Mouse (Mus musculus) G1E-ER4 (cell line): Measurements from ENCODE around the gene Nova1. TPM values are rescaled to one million over a fixed set of nuclear protein-coding genes. Genes with fewer than 3 reads are reported as not detected.

Experiments
- GATA1 ChIP-seq: IDR thresholded peaks from one replicate; pipeline ENCODE4 v1.8.0; 2012; ENCODE audit warnings: low read length, inconsistent platforms
- polyA plus RNA-seq: library from polyadenylated mRNA; stranded (reverse); fragments of >175 nt; gene quantifications from 2 replicates; pipeline ENCODE4 v1.2.3, GENCODE M21; 2012

The Nova1 gene
- polyA plus RNA-seq, 1 experiment = 4.9 TPM

DNA sequence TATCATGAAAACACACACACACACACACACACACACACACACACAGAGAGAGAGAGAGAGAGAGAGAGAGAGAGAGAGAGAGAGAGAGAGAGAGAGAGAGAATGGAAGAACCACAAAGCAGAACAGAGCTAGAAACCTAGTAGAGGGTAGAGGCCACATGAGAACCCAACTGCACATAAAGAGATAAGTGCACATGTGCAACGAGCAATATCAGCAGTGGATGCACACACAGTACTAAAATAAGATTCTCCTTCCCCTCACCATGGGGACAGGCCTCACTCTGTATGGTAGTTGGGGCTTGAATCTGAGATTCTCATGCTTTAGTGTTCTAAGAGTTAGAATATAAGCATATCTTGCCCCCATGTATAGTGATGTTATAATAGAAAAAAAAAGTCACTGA is 86.8 kb downstream of the Nova1 start:
- TF ChIP-seq GATA1 = no peak

DNA sequence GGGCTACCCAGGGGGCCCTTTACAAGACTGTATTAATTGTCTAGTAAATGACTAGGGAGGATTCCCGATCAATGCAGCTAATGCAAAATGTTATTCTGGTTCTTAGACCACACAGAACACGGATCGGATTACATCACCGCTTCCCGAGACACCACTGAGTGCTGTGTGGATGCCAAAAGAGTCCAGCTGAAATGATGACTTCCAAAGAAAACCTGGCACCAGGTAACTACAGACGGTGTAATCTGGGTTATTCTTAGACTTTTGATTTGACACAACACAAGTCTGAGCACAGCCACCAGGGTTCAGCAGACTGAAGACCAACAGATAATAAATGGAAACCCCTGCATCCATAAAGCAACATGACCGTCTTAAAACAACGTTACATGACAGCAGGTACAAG is 96.8 kb downstream of the Nova1 start:
- TF ChIP-seq GATA1 = no peak

DNA sequence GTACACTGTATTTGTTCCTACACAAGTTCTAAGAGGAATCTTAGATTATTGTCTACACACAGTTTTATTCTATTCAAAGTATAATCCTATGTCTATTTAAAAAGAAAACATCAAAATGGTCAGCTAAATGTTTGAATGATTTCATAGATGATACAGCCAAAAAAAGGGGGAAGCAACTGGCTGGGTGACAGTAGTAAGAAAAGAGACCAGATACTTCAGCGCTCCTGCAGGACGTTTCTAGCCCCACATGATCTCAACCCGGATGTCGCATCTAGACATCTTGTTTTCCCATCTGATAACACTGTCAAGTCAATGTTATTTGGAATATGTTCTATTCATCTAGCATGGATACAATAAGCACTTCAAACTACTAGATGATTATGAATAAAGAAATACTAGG is 99.7 kb downstream of the Nova1 start:
- TF ChIP-seq GATA1 = no peak

DNA sequence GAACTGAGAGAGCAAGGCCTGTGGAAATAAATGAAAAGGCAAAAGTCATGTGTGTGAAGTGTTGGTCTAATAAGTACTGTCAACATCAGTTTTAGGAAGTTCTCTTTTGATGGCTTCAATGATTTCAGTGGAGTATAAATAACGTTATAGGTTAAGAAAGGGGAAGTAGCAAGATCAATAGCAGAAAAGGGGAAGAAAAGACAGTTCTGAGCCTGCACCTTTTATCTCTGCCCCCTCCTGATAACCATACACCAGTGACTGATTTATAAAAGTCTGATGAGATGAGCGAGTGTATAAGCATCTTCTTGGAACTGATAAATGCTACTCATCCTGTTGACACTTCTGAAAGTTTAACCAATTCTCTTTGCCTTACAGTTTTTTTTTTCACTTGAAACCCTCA is 108.6 kb downstream of the Nova1 start:
- TF ChIP-seq GATA1 = peak; percentile 96

DNA sequence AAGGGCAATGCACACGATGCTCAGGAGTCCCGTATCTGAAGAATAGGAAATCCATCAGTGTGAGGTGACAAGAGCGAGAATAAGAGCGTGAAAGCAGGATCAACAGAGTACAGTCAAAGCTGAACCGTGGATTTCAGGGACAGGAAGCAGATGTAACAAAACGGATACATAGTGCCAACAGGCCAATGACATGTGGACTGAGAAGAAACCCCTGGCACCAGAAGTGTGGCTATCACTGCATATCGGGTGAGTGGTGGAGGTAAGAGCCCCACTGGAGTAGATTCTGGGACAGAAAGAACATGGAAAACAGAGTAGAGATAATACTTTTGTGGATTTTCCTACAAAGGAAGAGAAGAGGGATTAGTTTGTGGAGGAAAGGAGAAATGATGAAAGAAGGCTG is 109.3 kb downstream of the Nova1 start:
- TF ChIP-seq GATA1 = peak; percentile 86

DNA sequence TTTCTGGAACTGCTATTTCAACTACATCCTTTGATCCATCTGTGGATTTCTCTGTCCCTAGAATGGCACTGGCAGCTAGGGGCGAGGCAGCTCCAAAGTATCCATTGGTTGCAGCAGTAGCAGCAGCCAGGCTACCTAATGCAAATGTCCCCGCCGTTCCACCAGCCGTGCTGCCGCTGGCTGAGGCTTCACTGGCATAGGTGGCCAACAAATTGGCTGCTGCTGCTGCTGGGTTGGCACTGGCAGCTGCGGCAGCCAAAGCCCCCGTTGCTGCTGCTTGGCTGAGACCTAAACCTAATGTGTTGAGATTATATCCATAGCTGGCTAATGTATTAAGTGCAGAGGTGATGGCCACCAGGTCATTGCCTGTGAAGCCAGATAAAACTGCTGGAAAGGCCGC is 118.5 kb downstream of the Nova1 start:
- no peak for TF ChIP-seq GATA1

DNA sequence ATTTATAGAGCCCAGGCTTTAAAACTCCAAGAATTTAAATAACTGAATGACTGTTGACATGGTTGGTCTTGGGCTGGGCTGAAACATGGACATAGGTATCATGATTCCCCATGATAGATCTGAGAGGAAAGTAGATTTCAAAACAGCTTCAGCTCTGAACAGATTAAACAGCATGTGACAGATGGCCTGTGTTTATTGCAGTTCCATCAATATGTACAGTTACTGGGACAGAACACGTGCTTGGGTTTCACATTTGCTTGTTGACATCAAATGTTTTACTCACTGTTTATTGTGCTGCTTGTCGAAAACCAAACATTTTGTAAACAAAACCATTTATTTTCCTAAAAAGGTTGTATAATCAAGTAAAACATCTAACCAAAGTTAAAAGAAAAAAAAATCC is 142.4 kb downstream of the Nova1 start:
- TF ChIP-seq GATA1 = no peak

DNA sequence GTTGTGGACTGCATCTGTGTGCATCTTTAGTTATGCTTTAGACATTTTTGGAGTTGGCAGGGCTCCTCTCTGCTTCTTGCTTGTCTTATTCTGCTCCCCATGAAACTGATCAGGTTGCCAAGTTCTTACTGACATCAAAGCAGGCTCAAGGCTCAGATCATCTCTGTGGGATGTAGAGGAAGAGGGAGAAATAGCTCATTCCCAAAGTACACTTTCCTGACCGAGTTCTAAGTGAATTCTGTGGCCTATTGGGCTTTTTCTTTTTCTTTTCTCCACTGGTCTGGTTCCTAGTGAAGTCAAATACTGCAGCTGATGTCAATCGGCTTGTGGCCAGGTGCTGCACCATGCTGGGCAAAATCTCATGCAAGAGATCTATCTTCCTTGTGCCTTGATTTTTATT is 152.0 kb downstream of the Nova1 start:
- TF ChIP-seq GATA1 = no peak

DNA sequence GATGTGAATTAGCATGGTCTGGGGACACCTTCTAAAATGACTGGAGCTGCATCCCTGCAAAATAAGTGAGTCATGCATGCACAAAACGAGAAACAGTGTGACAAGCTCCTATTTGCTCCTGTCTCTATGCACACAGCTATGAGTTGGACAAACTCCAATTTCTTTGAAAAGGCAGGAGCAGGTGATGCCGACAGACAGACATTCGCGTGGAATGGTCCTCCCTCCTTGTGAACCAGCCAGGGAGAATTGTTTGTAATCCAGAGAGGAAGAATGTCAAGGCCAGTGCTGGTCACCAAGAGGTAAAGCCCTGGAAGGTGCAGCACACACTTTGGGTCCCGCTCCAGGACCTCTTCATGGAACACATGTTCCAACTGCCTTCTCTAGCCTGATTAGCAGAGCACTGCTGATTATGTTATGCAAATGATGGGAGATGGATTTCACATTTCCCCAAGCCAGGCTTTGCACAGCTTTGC is 172.6 kb downstream of the Nova1 start:
- TF ChIP-seq GATA1 = no peak

DNA sequence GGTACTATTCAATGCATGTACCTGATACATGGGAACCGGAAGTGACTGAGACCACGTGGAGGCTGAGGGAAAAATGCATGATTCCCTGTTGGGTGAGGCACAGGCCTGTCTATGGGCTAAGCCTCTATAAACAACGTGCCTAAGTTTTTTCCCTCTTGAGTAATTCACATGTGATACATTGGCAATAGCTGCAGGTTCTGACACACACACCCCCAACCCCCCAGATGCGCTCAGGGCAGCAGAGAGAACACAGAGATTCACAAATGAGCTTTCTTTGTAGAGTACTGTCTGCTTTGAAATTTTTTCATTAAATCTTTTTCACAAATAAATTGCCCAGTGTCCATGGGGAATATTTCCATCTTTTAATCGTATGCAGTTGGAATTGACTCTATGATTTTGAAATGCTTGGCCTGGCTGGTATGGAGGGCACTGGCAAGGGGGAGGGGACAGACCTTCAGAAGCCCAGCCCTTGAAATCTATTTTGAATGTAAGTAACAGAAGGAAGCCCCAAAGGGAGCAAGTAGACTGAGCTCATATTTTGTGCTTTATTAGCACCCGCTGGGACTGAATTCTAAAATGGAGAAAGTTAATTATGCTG is 173.3 kb downstream of the Nova1 start:
- no peak for TF ChIP-seq GATA1
